Mouse (Mus musculus) liver, embryonic 14.5 days (tissue): ENCODE measurements around the gene Gm10024. TPM values are rescaled to one million over a fixed set of nuclear protein-coding genes. Genes with fewer than 3 reads are reported as not detected.
"Not testable (repeated sequence)": the region's sequence is repeated elsewhere in the genome, so short reads cannot be mapped to it uniquely, and the experiment has no call there.

Experiments used
- ATAC-seq: fragments of 200-750 bp; cut with Nextera tagmentation; 2 replicates; pipeline ENCODE4 v1.8.0; 2017; ENCODE audit warnings: moderate number of reproducible peaks, mild to moderate bottlenecking, moderate library complexity; ENCODE audit not compliant: insufficient read depth
- DNase-seq, 3 experiments: peaks; one replicate each; pipeline ENCODE4 v3.0.0-alpha.2; 2012 to 2013; ENCODE audit warnings: low read depth in 3 of 3, low spot score in 3 of 3
- H3K27ac ChIP-seq: fragments of 300-500 bp; sonication (generic); 2 replicates; pipeline ENCODE4 v1.5.1; 2014; ENCODE audit warnings: moderate library complexity, mild to moderate bottlenecking, control low read depth, inconsistent platforms
- H3K27me3 ChIP-seq: fragments of 300-500 bp; sonication (generic); 2 replicates; pipeline ENCODE4 v1.6.1; 2014; ENCODE audit warnings: mild to moderate bottlenecking, low read length, moderate library complexity; ENCODE audit not compliant: control insufficient read depth, insufficient read depth
- H3K36me3 ChIP-seq: fragments of 300-500 bp; sonication (generic); replicated peaks from 2 replicates; pipeline ENCODE4 v1.6.1; 2014; ENCODE audit warnings: low read depth; ENCODE audit not compliant: control insufficient read depth, insufficient read depth
- H3K4me1 ChIP-seq, 2 experiments: fragments of 200-500 bp in 1 of 2; fragments of 300-500 bp in 1 of 2; sonication (generic) in 1 of 2; replicated peaks; 2 replicates each; pipeline ENCODE4 v1.6.1; 2012 to 2014; ENCODE audit warnings: antibody characterized with exemption in 1 of 2, inconsistent platforms in 1 of 2, low read length in 1 of 2; ENCODE audit not compliant: control insufficient read depth in 2 of 2, insufficient read depth in 2 of 2
- H3K4me2 ChIP-seq: fragments of 300-500 bp; sonication (generic); 2 replicates; pipeline ENCODE4 v1.6.1; 2014; ENCODE audit warnings: low read depth, mild to moderate bottlenecking, control low read depth, moderate library complexity
- H3K4me3 ChIP-seq, 2 experiments: fragments of 200-500 bp in 1 of 2; fragments of 300-500 bp in 1 of 2; sonication (generic) in 1 of 2; 2 replicates each; pipeline ENCODE4 v1.5.1; 2012 to 2014; ENCODE audit warnings: low read depth in 2 of 2, low read length in 2 of 2, mild to moderate bottlenecking in 2 of 2, control low read depth in 1 of 2, inconsistent platforms in 1 of 2, moderate library complexity in 1 of 2; ENCODE audit not compliant: insufficient read depth in 1 of 2
- H3K9ac ChIP-seq: fragments of 300-500 bp; sonication (generic); replicated peaks from 2 replicates; pipeline ENCODE4 v1.6.1; 2014; ENCODE audit warnings: mild to moderate bottlenecking, control low read depth, moderate library complexity
- H3K9me3 ChIP-seq: fragments of 300-500 bp; sonication (generic); 2 replicates; pipeline ENCODE4 v1.6.1; 2016; ENCODE audit warnings: low read length, mixed read lengths; ENCODE audit not compliant: control insufficient read depth
- CTCF ChIP-seq: IDR thresholded peaks from 2 replicates; pipeline ENCODE4 v1.5.1; 2016; ENCODE audit warnings: antibody characterized with exemption, low read depth, control low read depth
- EP300 ChIP-seq: IDR thresholded peaks from 2 replicates; pipeline ENCODE4 v1.6.1; 2016; ENCODE audit warnings: antibody characterized with exemption, low read depth
- WGBS: fragments of 180-500 bp; shearing (Covaris S2); extraction: QIAGEN DNeasy Blood & Tissue Kit; methylation state at CpG from one replicate; pipeline ENCODE4 v1.1.7; 2014; ENCODE audit not compliant: insufficient replicate concordance; 5-methylcytosine and 5-hydroxymethylcytosine counted together
- polyA plus RNA-seq, 2 experiments: library from polyadenylated mRNA; depleted of rRNA in 1 of 2; stranded (reverse) in 1 of 2; unstranded in 1 of 2; fragments of >200 nt; fragmentation: Nextera tagmentation in 1 of 2; extraction: Ambion mirVana in 1 of 2; gene quantifications; 2 replicates each; pipeline versions ENCODE4 v1.2.1 to v1.2.3; 2012 to 2014

Gm10024 gene
- polyA plus RNA-seq, 2 experiments, result not detected

GRCm38 (mm10) chr10:77685895-77686664 is 25.2 kb upstream of the Gm10024 start, which contains the start of gene Tspear:
Gene Tspear (plus strand): TSS chr10:77686569.
- no peak within 1 kb of the TSS for H3K4me2 ChIP-seq
- no peaks in the 10 kb centered on the region for H3K4me1 ChIP-seq
- WGBS, result 6% methylated on average over 22 of the region's 22 CpGs
- DNase-seq, result no peak
- H3K27ac ChIP-seq, result no peak within 1 kb of the TSS
- H3K9ac ChIP-seq, result no peak within 1 kb of the TSS
- no peaks in the 10 kb centered on the region for H3K36me3 ChIP-seq
- no peaks in the 10 kb centered on the region for H3K9me3 ChIP-seq
- H3K4me3 ChIP-seq, result no peak within 1 kb of the TSS
- peaks cover 31% of the 10 kb centered on the region for H3K27me3 ChIP-seq
- TF ChIP-seq EP300 (no peak), CTCF (no peak)
- no peak for ATAC-seq

GRCm38 (mm10) chr10:77687021-77687420 is 24.2 kb upstream of the Gm10024 start:
- 18% methylated on average over 10 of the region's 10 CpGs for WGBS
- TF ChIP-seq CTCF (no peak), EP300 (no peak)
- ATAC-seq, result no peak
- Histone ChIP-seq H3K4me2 (no peak overlapping the region), H3K4me1 (no peaks in the 10 kb centered on the region), H3K27me3 (peaks cover 31% of the 10 kb centered on the region), H3K9ac (no peak overlapping the region), H3K36me3 (no peaks in the 10 kb centered on the region), H3K4me3 (no peak overlapping the region), H3K9me3 (no peaks in the 10 kb centered on the region), H3K27ac (no peak overlapping the region)
- DNase-seq, result no peak

- DNase-seq, H3K9me3 ChIP-seq, H3K4me3 ChIP-seq, H3K9ac ChIP-seq, H3K27ac ChIP-seq, ATAC-seq, H3K4me1 ChIP-seq, H3K36me3 ChIP-seq, H3K4me2 ChIP-seq: not testable (repeated sequence)
- H3K27me3 ChIP-seq, result peaks cover 24% of the 10 kb centered on the region
- 55% methylated on average over 3 of the region's 3 CpGs for WGBS
Measured at GRCm38 (mm10) chr10:77690356-77690807, 20.9 kb upstream of the Gm10024 start, which contains the start of gene Gm19402. Gene Gm19402 (minus strand): TSS chr10:77690757.

- no peak within 1 kb of the TSS for H3K4me3 ChIP-seq
- no peaks in the 10 kb centered on the region for H3K9me3 ChIP-seq
- TF ChIP-seq EP300 (no peak), CTCF (no peak)
- H3K27me3 ChIP-seq, result no peaks in the 10 kb centered on the region
- WGBS, result 34% methylated on average over 4 of the region's 4 CpGs
- no peak within 1 kb of the TSS for H3K9ac ChIP-seq
- no peak within 1 kb of the TSS for H3K4me2 ChIP-seq
- H3K4me1 ChIP-seq, result no peaks in the 10 kb centered on the region
- no peak within 1 kb of the TSS for H3K27ac ChIP-seq
- ATAC-seq (no peak), DNase-seq (no peak)
- no peaks in the 10 kb centered on the region for H3K36me3 ChIP-seq
Measured at GRCm38 (mm10) chr10:77697133-77697532, 14.1 kb upstream of the Gm10024 start, which contains the start of gene Gm9508. Gene Gm9508 (minus strand): TSS chr10:77697233.

GRCm38 (mm10) chr10:77706326-77706725 is 4.9 kb upstream of the Gm10024 start, which contains the start of gene Gm10272:
Gene Gm10272 (plus strand): TSS chr10:77706626.
- no peaks in the 10 kb centered on the region for H3K27me3 ChIP-seq
- H3K4me1 ChIP-seq, result no peaks in the 10 kb centered on the region
- H3K4me3 ChIP-seq, result no peak within 1 kb of the TSS
- DNase-seq (no peak), ATAC-seq (no peak)
- no peaks in the 10 kb centered on the region for H3K9me3 ChIP-seq
- no peak within 1 kb of the TSS for H3K4me2 ChIP-seq
- WGBS, result 78% methylated on average over 1 of the region's 1 CpGs
- H3K9ac ChIP-seq, result no peak within 1 kb of the TSS
- no peaks in the 10 kb centered on the region for H3K36me3 ChIP-seq
- no peak within 1 kb of the TSS for H3K27ac ChIP-seq
- TF ChIP-seq CTCF (no peak), EP300 (no peak)
